Mouse (Mus musculus): ENCODE results near the gene Paqr6.

The Paqr6 gene

DNA sequence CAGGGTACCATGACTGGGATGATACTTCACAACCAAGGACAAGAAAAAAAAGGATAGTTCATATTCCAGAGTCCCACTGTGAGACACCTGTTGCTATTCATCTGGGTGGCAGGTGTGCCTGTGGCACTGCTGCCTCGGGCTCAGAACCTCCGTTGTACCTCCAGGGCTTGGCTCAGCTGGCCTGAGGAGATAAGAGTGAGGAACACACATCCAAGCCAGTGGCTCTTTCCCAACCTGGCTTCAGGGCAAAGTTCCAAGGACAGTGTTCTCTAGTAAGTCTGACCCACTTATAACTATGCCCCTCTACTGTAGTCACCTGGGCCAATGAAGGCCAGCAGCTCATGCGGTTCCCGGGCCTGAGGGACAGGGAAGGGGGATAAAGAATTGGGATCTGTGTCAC lies 47.3 kb downstream of the Paqr6 start:
- DNase-seq: no peak

- DNase-seq: no peak
Observed at GRCm38 (mm10) chr3:88412636-88413035, 48.3 kb downstream of the Paqr6 start.

GRCm38 (mm10) chr3:88415668-88416067 lies 51.3 kb downstream of the Paqr6 start:
- no peak for DNase-seq

DNA sequence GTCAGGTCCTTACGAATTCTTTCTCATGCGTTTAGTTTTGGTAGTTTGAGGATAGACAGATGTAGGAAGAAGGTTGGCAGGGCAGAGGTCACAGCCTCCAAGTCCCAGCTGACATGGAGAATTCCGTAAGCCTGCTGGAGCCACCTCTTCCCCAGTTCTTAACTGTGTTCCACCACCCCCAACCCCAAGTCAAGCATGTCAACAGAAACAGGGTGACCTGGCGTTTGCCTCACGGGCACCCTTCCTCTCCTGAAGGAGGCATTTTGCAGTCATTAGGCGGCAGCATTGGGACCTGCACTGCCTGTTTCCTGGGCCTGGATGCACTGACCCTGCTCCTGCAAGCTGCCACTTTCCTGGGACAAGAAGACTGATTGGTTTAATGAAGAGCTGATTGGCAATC lies 53.6 kb downstream of the Paqr6 start:
- DNase-seq: no peak

Data from kidney, postnatal 25 days (tissue).